Mouse (Mus musculus) cerebellum, adult 2 months (tissue): Measurements from ENCODE around the gene Spaca6.

Source experiments
- CTCF ChIP-seq: fragments of 200-500 bp; IDR thresholded peaks from 2 replicates; pipeline ENCODE4 v1.5.1; 2011; ENCODE audit warnings: low read depth, mild to moderate bottlenecking, control low read depth, low read length, moderate library complexity, borderline replicate concordance; ENCODE audit not compliant: insufficient read depth
- POLR2A ChIP-seq: fragments of 200-500 bp; IDR thresholded peaks from 2 replicates; pipeline ENCODE4 v1.6.1; 2011; ENCODE audit warnings: low read length, control low read depth, borderline replicate concordance; ENCODE audit not compliant: insufficient read depth

GRCm38 (mm10) chr17:17870892-17871550 is 44.1 kb downstream of the Spaca6 start:
- TF ChIP-seq CTCF = no peak
- TF ChIP-seq POLR2A = no peak
